Mouse (Mus musculus): ENCODE data around the gene Terf2ip. TPM values are rescaled to one million over a fixed set of nuclear protein-coding genes. Genes with fewer than 3 reads are reported as not detected.

Gene Terf2ip
- total RNA-seq, 1 experiment = 9.7 TPM

GRCm38 (mm10) chr8:111968991-111969390 is 42.2 kb upstream of the Terf2ip start:
- H3K27ac ChIP-seq (ENCODE audit: insufficient read depth, low read depth, low read length, poor library complexity, severe bottlenecking) = peak overlapping the region; percentile 14; the same call in 1 of the 2 replicates
- no peak for TF ChIP-seq CHD2 (IDR thresholded peaks at IDR 0.05; ENCODE audit: low read depth, low read length)
- no peak for TF ChIP-seq HCFC1 (IDR thresholded peaks at IDR 0.05; ENCODE audit: borderline replicate concordance, insufficient read depth, low read length)
- no peak for TF ChIP-seq ZC3H11A (IDR thresholded peaks at IDR 0.05; ENCODE audit: borderline replicate concordance, low read depth, low read length)
- TF ChIP-seq MAFK (IDR thresholded peaks at IDR 0.05; ENCODE audit: insufficient read depth, low read depth, low read length) = no peak
- 0 out of 2 replicates have a peak, but pooled peaks have one; percentile 28 for TF ChIP-seq ZNF384 (IDR thresholded peaks at IDR 0.05; ENCODE audit: low read depth, low read length)
- peak; percentile 50 for DNase-seq (ENCODE audit: low read depth, low spot score)
- no peak overlapping the region for H3K4me3 ChIP-seq (ENCODE audit: insufficient read depth in 1 of 2, low read depth in 1 of 2, low read length in 2 of 2, poor library complexity in 1 of 2, severe bottlenecking in 1 of 2)
- no peak overlapping the region for H3K9ac ChIP-seq (ENCODE audit: insufficient read depth, low read depth, low read length, poor library complexity, severe bottlenecking)
- in situ Hi-C loops (cut with MboI; ENCODE audit: low sequenced_read_pairs in 2 of 2, unreplicated experiment in 2 of 2) = no loop called here
- H3K4me1 ChIP-seq (ENCODE audit: control insufficient read depth in 2 of 2, insufficient read depth in 2 of 2, low read length in 2 of 2, poor library complexity in 1 of 2) = peaks cover 14 to 16% of the 10 kb centered on the region in 2 experiments
- peaks cover 20% of the 10 kb centered on the region; the same call in 1 of the 2 replicates for H3K36me3 ChIP-seq (ENCODE audit: control insufficient read depth, insufficient read depth, low read length, poor library complexity, severe bottlenecking)
- H3K9me3 ChIP-seq (ENCODE audit: control insufficient read depth, insufficient read depth, low read depth, low read length) = no peaks in the 10 kb centered on the region

- no peaks in the 10 kb centered on the region for H3K9me3 ChIP-seq (ENCODE audit: control insufficient read depth, insufficient read depth, low read depth, low read length)
- H3K36me3 ChIP-seq (ENCODE audit: control insufficient read depth, insufficient read depth, low read length, poor library complexity, severe bottlenecking) = peaks cover 43% of the 10 kb centered on the region
- H3K4me1 ChIP-seq (ENCODE audit: control insufficient read depth in 2 of 2, insufficient read depth in 2 of 2, low read length in 2 of 2, poor library complexity in 1 of 2) = peaks cover 3% of the 10 kb centered on the region in 2 experiments; a peak in 2 of 4 replicates
- H3K9ac ChIP-seq (ENCODE audit: insufficient read depth, low read depth, low read length, poor library complexity, severe bottlenecking) = no peak overlapping the region
- in situ Hi-C loops (cut with MboI; ENCODE audit: low sequenced_read_pairs in 2 of 2, unreplicated experiment in 2 of 2) = no loop called here
- no peak for DNase-seq (ENCODE audit: low read depth, low spot score)
- TF ChIP-seq CHD2 (IDR thresholded peaks at IDR 0.05; ENCODE audit: low read depth, low read length) (no peak), ZNF384 (IDR thresholded peaks at IDR 0.05; ENCODE audit: low read depth, low read length) (no peak), MAFK (IDR thresholded peaks at IDR 0.05; ENCODE audit: insufficient read depth, low read depth, low read length) (no peak), ZC3H11A (IDR thresholded peaks at IDR 0.05; ENCODE audit: borderline replicate concordance, low read depth, low read length) (no peak), HCFC1 (IDR thresholded peaks at IDR 0.05; ENCODE audit: borderline replicate concordance, insufficient read depth, low read length) (no peak)
- no peak overlapping the region for H3K27ac ChIP-seq (ENCODE audit: insufficient read depth, low read depth, low read length, poor library complexity, severe bottlenecking)
- H3K4me3 ChIP-seq (ENCODE audit: insufficient read depth in 1 of 2, low read depth in 1 of 2, low read length in 2 of 2, poor library complexity in 1 of 2, severe bottlenecking in 1 of 2) = no peak overlapping the region
Observed at GRCm38 (mm10) chr8:111974138-111974537, 37.1 kb upstream of the Terf2ip start.

GRCm38 (mm10) chr8:111975706-111976105 is 35.5 kb upstream of the Terf2ip start:
- Histone ChIP-seq H3K9me3 (ENCODE audit: control insufficient read depth, insufficient read depth, low read depth, low read length) (no peaks in the 10 kb centered on the region), H3K9ac (ENCODE audit: insufficient read depth, low read depth, low read length, poor library complexity, severe bottlenecking) (no peak overlapping the region), H3K27ac (ENCODE audit: insufficient read depth, low read depth, low read length, poor library complexity, severe bottlenecking) (no peak overlapping the region), H3K36me3 (ENCODE audit: control insufficient read depth, insufficient read depth, low read length, poor library complexity, severe bottlenecking) (peaks cover 47% of the 10 kb centered on the region), H3K4me1 (ENCODE audit: control insufficient read depth in 2 of 2, insufficient read depth in 2 of 2, low read length in 2 of 2, poor library complexity in 1 of 2) (0 out of 4 replicates have a peak, but pooled peaks cover 0 to 1% of the 10 kb centered on the region in 2 experiments), H3K4me3 (ENCODE audit: insufficient read depth in 1 of 2, low read depth in 1 of 2, low read length in 2 of 2, poor library complexity in 1 of 2, severe bottlenecking in 1 of 2) (no peak overlapping the region)
- no peak for TF ChIP-seq MAFK (IDR thresholded peaks at IDR 0.05; ENCODE audit: insufficient read depth, low read depth, low read length)
- no peak for TF ChIP-seq ZNF384 (IDR thresholded peaks at IDR 0.05; ENCODE audit: low read depth, low read length)
- no peak for TF ChIP-seq CHD2 (IDR thresholded peaks at IDR 0.05; ENCODE audit: low read depth, low read length)
- no peak for TF ChIP-seq HCFC1 (IDR thresholded peaks at IDR 0.05; ENCODE audit: borderline replicate concordance, insufficient read depth, low read length)
- TF ChIP-seq ZC3H11A (IDR thresholded peaks at IDR 0.05; ENCODE audit: borderline replicate concordance, low read depth, low read length) = no peak
- in situ Hi-C loops (cut with MboI; ENCODE audit: low sequenced_read_pairs in 2 of 2, unreplicated experiment in 2 of 2) = no loop called here
- DNase-seq (ENCODE audit: low read depth, low spot score) = no peak

GRCm38 (mm10) chr8:111976326-111976725 is 34.9 kb upstream of the Terf2ip start:
- DNase-seq (ENCODE audit: low read depth, low spot score) = no peak
- no peaks in the 10 kb centered on the region for H3K9me3 ChIP-seq (ENCODE audit: control insufficient read depth, insufficient read depth, low read depth, low read length)
- TF ChIP-seq ZC3H11A (IDR thresholded peaks at IDR 0.05; ENCODE audit: borderline replicate concordance, low read depth, low read length) = no peak
- no peak for TF ChIP-seq MAFK (IDR thresholded peaks at IDR 0.05; ENCODE audit: insufficient read depth, low read depth, low read length)
- no peak for TF ChIP-seq CHD2 (IDR thresholded peaks at IDR 0.05; ENCODE audit: low read depth, low read length)
- TF ChIP-seq HCFC1 (IDR thresholded peaks at IDR 0.05; ENCODE audit: borderline replicate concordance, insufficient read depth, low read length) = no peak
- no peak for TF ChIP-seq ZNF384 (IDR thresholded peaks at IDR 0.05; ENCODE audit: low read depth, low read length)
- no peak overlapping the region for H3K9ac ChIP-seq (ENCODE audit: insufficient read depth, low read depth, low read length, poor library complexity, severe bottlenecking)
- H3K27ac ChIP-seq (ENCODE audit: insufficient read depth, low read depth, low read length, poor library complexity, severe bottlenecking) = no peak overlapping the region
- H3K4me1 ChIP-seq (ENCODE audit: control insufficient read depth in 2 of 2, insufficient read depth in 2 of 2, low read length in 2 of 2, poor library complexity in 1 of 2) = 0 out of 4 replicates have a peak, but pooled peaks cover 0 to 1% of the 10 kb centered on the region in 2 experiments
- no peak overlapping the region for H3K4me3 ChIP-seq (ENCODE audit: insufficient read depth in 1 of 2, low read depth in 1 of 2, low read length in 2 of 2, poor library complexity in 1 of 2, severe bottlenecking in 1 of 2)
- H3K36me3 ChIP-seq (ENCODE audit: control insufficient read depth, insufficient read depth, low read length, poor library complexity, severe bottlenecking) = peaks cover 48% of the 10 kb centered on the region
- in situ Hi-C loops (cut with MboI; ENCODE audit: low sequenced_read_pairs in 2 of 2, unreplicated experiment in 2 of 2) = no loop called here

All from ES-E14 (cell line).